Mouse (Mus musculus) intestine, embryonic 16.5 days (tissue): ENCODE measurements at regions not wholly inside any gene's neighbourhood (a gene's known extent, or its start where the extent isn't known, plus 50 kb on each side); places are given as distances from the start of the nearest gene placed in this dataset.

Source experiments
- ATAC-seq: fragments of 200-750 bp; cut with Nextera tagmentation; 2 replicates; pipeline ENCODE4 v1.8.0; 2017; ENCODE audit warnings: moderate TSS enrichment, moderate library complexity
- H3K27ac ChIP-seq: fragments of 300-500 bp; sonication (generic); 2 replicates; pipeline ENCODE4 v1.5.1; 2014; ENCODE audit warnings: mild to moderate bottlenecking, low read length
- H3K27me3 ChIP-seq: fragments of 300-500 bp; sonication (generic); replicated peaks from 2 replicates; pipeline ENCODE4 v1.6.1; 2014; ENCODE audit warnings: low read length, control low read depth, mixed read lengths; ENCODE audit not compliant: control insufficient read depth, insufficient read depth
- H3K36me3 ChIP-seq: fragments of 300-500 bp; sonication (generic); 2 replicates; pipeline ENCODE4 v1.6.1; 2014; ENCODE audit warnings: low read length, control low read depth; ENCODE audit not compliant: control insufficient read depth, insufficient read depth
- H3K4me1 ChIP-seq: fragments of 300-500 bp; sonication (generic); 2 replicates; pipeline ENCODE4 v1.6.1; 2014; ENCODE audit warnings: low read length, control low read depth, mixed read lengths; ENCODE audit not compliant: control insufficient read depth, insufficient read depth
- H3K4me2 ChIP-seq: fragments of 300-500 bp; sonication (generic); 2 replicates; pipeline ENCODE4 v1.6.1; 2014; ENCODE audit warnings: low read depth, low read length, control low read depth
- H3K4me3 ChIP-seq: fragments of 300-500 bp; sonication (generic); 2 replicates; pipeline ENCODE4 v1.5.1; 2014; ENCODE audit warnings: mild to moderate bottlenecking, low read length
- H3K9ac ChIP-seq: fragments of 300-500 bp; sonication (generic); 2 replicates; pipeline ENCODE4 v1.6.1; 2014; ENCODE audit warnings: low read depth, low read length
- H3K9me3 ChIP-seq: fragments of 300-500 bp; sonication (generic); 2 replicates; pipeline ENCODE4 v1.6.1; 2016; ENCODE audit warnings: low read length, control low read depth; ENCODE audit not compliant: control insufficient read depth
- WGBS: fragments of 180-500 bp; shearing (Covaris S2); extraction: QIAGEN DNeasy Blood & Tissue Kit; methylation state at CpG from one replicate; pipeline ENCODE4 v1.1.7; 2014; 5-methylcytosine and 5-hydroxymethylcytosine counted together

DNA sequence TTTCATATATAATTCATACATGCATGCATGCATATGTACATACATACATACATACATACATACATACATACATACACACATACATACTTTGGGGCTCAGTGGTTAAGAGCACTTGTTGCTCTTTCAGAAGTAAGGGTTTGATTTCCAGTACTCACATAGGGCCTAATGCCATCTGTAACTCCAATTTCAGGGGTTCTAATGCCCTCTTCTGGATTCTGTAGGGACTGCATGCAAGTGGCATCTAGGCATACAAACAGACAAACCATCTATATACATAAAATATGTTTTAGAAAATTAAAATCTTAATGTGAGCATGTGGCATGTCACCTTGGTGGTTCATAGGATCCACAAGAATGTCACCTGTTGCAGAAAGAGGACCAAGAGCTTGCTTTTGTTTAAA, 426.7 kb upstream of the Mki67 start:
- Histone ChIP-seq H3K4me3 (no peak overlapping the region), H3K27me3 (no peaks in the 10 kb centered on the region), H3K27ac (no peak overlapping the region), H3K36me3 (no peaks in the 10 kb centered on the region), H3K9ac (no peak overlapping the region), H3K4me2 (no peak overlapping the region), H3K9me3 (no peaks in the 10 kb centered on the region), H3K4me1 (no peaks in the 10 kb centered on the region)
- no peak for ATAC-seq

DNA sequence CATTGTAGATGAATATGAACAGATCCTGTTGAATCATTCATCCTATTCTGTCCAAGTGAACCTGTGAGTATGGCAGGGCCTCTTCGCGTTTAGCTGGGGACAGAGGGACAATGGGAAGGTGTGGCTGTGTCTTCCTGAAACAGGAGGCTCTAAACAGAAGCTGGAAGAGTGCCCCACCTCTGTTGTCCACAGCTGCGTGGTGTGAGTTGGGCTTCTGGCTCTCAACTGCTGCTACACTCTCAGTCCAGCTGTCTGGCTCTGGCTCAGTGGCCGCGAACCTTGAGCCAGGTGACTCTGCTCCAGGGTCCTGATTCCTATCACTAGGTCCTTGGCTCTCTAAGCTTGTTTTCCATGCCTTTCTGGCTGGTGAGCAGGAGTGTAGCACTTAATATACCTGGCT, 434.0 kb upstream of the Mki67 start:
- Histone ChIP-seq H3K9ac (no peak overlapping the region), H3K27me3 (no peaks in the 10 kb centered on the region), H3K4me3 (no peak overlapping the region), H3K4me1 (no peaks in the 10 kb centered on the region), H3K4me2 (no peak overlapping the region), H3K36me3 (no peaks in the 10 kb centered on the region), H3K9me3 (no peaks in the 10 kb centered on the region), H3K27ac (no peak overlapping the region)
- WGBS, result 68% methylated on average over 5 of the region's 5 CpGs
- ATAC-seq, result no peak

DNA sequence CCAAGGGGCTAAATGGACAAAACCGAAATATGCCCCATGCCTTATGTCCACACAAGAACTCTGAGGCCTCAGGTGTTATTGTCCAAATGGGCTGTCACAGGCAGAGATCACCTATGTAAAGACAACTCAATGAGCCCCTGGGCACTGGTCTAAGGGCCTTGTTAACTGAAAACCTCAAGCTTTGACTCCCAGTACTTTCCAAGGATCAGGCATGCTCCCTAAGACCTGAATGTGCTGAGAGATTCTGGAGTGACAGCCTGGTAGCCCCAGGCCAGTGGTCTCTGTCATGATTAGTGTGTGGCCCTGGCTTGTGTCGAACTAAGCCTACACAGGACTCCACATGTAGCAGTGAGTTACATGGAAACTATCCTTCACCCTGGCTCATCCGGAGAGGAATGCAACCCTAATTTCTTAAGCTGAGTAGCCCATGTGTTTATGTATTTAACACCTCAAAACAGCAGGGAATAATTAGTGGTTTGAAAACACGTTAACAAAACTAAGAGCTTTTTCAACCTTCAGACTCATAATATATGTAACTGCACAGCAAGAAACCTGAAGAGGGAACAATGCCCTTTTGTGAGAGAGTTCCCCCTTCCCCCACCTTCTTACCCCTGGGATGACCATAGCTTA, 435.3 kb upstream of the Mki67 start:
- Histone ChIP-seq H3K4me1 (no peaks in the 10 kb centered on the region), H3K9me3 (no peaks in the 10 kb centered on the region), H3K36me3 (no peaks in the 10 kb centered on the region), H3K27ac (no peak overlapping the region), H3K4me3 (no peak overlapping the region), H3K9ac (no peak overlapping the region), H3K4me2 (no peak overlapping the region), H3K27me3 (no peaks in the 10 kb centered on the region)
- WGBS, result 71% methylated on average over 4 of the region's 4 CpGs
- ATAC-seq, result no peak

DNA sequence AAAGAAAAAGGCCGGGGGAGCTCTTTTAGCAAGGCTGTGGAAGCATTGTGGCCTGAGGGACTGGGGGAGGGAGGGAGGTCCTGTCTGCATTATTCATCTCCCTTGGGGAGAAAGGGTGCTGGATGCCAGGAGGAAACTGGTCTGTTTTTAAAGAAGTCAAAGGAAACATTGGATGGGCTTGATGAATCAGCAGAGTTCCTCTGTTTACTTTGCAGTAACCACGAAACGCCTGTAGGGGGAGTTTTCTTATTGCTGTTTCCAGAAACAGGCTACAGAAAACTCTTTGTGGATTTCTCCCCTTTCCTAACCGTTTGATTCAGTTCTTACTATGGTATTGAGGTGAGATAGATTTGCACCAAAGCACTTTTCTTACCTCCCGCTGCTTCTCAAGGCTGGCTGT, 436.3 kb upstream of the Mki67 start:
- 39% methylated on average over 5 of the region's 5 CpGs for WGBS
- ATAC-seq, result no peak
- H3K27me3 ChIP-seq, result no peaks in the 10 kb centered on the region
- no peaks in the 10 kb centered on the region for H3K4me1 ChIP-seq
- H3K9ac ChIP-seq, result no peak overlapping the region
- H3K4me3 ChIP-seq, result no peak overlapping the region
- no peaks in the 10 kb centered on the region for H3K9me3 ChIP-seq
- no peaks in the 10 kb centered on the region for H3K36me3 ChIP-seq
- no peak overlapping the region for H3K27ac ChIP-seq
- no peak overlapping the region for H3K4me2 ChIP-seq

DNA sequence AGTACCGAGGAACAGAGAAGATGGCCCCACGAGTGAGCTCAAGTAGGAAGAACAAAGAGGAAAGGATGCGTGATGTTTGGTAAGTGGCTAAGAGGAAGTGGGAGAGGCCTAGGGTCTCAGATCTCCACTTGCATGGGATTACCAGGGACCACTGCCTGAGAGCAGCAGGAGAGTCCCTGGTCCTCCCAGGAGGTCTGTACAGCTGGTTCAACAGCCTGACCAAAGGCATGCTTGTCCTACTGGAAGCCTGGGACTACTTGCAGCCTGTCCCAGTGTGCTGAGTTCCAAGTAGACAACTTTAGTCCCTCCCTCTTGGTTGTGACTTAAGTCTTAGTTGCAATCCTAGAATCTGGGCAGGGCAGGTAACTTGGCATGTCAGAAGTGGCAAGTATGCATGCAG, 437.5 kb upstream of the Mki67 start:
- 74% methylated on average over 3 of the region's 3 CpGs for WGBS
- H3K36me3 ChIP-seq, result no peaks in the 10 kb centered on the region
- H3K27me3 ChIP-seq, result no peaks in the 10 kb centered on the region
- ATAC-seq, result no peak
- H3K4me3 ChIP-seq, result no peak overlapping the region
- H3K9ac ChIP-seq, result no peak overlapping the region
- no peaks in the 10 kb centered on the region for H3K4me1 ChIP-seq
- H3K4me2 ChIP-seq, result no peak overlapping the region
- no peak overlapping the region for H3K27ac ChIP-seq
- H3K9me3 ChIP-seq, result no peaks in the 10 kb centered on the region

DNA sequence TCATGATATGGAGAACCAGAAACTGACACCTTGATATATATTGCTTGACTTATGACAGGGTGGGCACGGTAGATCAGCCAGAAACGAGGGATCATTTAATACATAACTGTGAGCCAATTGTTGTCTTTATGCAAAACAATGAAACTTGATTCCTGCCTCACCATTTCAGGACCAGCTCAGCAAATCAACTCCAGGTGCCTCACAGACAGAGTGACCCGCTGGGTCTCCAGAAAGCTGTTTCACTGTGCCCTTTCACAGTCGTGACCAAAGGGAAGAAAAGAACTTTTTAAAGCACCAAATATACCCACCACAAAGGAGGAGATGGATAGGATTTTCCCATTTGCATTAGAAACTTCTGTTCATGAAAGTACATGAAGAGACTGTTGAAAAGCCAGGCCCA, 443.0 kb upstream of the Mki67 start:
- Histone ChIP-seq H3K36me3 (no peaks in the 10 kb centered on the region), H3K27me3 (no peaks in the 10 kb centered on the region), H3K4me1 (no peaks in the 10 kb centered on the region), H3K9ac (no peak overlapping the region), H3K4me2 (no peak overlapping the region), H3K9me3 (no peaks in the 10 kb centered on the region), H3K4me3 (no peak overlapping the region), H3K27ac (no peak overlapping the region)
- 31% methylated on average over 4 of the region's 4 CpGs for WGBS
- ATAC-seq, result no peak

DNA sequence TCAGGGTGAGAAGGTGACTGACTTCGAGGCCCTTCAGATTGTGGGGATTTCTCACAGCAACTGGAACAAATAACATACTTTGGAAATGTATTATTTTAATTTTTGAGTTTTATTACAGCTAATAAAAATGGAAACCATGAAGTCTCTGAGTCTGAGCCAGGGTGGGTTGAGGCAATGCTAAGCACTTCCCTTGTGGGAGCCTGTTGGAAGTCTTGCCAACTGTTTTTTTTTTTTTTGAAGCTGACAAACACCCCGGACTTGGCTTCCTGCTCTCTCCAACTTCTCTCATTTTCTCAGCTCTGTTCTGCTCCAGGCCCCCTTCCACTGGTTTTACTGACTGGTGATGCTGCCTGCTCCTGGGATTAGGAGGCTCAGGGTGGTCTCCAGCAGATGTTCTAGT, 445.4 kb upstream of the Mki67 start:
- Histone ChIP-seq H3K36me3 (no peaks in the 10 kb centered on the region), H3K27ac (no peak overlapping the region), H3K27me3 (no peaks in the 10 kb centered on the region), H3K4me2 (no peak overlapping the region), H3K9me3 (no peaks in the 10 kb centered on the region), H3K4me1 (no peaks in the 10 kb centered on the region), H3K9ac (no peak overlapping the region), H3K4me3 (no peak overlapping the region)
- 75% methylated on average over 2 of the region's 2 CpGs for WGBS
- no peak for ATAC-seq

DNA sequence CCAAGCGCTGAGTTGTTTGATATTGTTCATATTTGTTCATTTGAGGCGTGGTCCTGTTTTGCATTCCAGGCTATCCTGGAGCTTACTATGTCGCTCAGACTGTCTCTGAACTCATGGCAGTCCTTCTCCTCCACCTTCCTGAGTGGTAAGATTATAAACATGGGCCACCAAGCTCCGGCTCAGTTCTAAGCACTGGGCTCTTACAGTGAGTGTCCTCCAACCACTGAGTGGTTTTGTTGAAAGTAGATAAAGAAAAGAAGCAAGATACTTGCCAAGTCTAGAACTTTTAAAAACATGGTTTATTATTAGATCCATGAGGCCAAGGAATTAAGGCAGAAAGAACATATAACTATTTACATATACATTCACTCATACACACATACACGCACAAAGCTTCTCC, 448.7 kb upstream of the Mki67 start:
- 69% methylated on average over 5 of the region's 5 CpGs for WGBS
- H3K27ac ChIP-seq, result no peak overlapping the region
- no peak for ATAC-seq
- H3K4me1 ChIP-seq, result no peaks in the 10 kb centered on the region
- H3K27me3 ChIP-seq, result no peaks in the 10 kb centered on the region
- H3K36me3 ChIP-seq, result no peaks in the 10 kb centered on the region
- no peak overlapping the region for H3K4me3 ChIP-seq
- H3K9me3 ChIP-seq, result no peaks in the 10 kb centered on the region
- H3K9ac ChIP-seq, result no peak overlapping the region
- no peak overlapping the region for H3K4me2 ChIP-seq

DNA sequence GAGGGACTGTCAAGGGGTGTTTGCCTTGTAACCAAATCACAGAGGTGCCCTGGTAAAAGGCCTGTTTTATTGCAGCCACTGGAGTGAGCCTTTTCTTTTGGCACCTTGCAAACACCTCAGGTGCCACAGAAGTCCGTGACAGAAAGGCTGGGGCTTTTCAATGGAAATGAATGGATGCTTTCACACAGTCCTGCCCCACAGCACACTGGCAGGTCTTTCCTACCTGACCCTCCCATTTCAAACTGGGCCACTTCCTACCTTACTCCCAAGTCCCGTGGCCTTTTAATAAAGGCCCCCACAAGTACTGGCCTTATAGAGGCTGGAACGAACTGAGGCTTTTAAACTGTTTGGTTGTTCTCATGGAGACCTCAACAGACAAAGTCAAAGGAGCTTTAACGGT, 453.1 kb upstream of the Mki67 start:
- no peaks in the 10 kb centered on the region for H3K36me3 ChIP-seq
- no peak overlapping the region for H3K4me2 ChIP-seq
- H3K4me3 ChIP-seq, result no peak overlapping the region
- 75% methylated on average over 3 of the region's 4 CpGs for WGBS
- H3K27me3 ChIP-seq, result no peaks in the 10 kb centered on the region
- H3K9me3 ChIP-seq, result no peaks in the 10 kb centered on the region
- H3K9ac ChIP-seq, result no peak overlapping the region
- no peak for ATAC-seq
- no peaks in the 10 kb centered on the region for H3K4me1 ChIP-seq
- H3K27ac ChIP-seq, result no peak overlapping the region

DNA sequence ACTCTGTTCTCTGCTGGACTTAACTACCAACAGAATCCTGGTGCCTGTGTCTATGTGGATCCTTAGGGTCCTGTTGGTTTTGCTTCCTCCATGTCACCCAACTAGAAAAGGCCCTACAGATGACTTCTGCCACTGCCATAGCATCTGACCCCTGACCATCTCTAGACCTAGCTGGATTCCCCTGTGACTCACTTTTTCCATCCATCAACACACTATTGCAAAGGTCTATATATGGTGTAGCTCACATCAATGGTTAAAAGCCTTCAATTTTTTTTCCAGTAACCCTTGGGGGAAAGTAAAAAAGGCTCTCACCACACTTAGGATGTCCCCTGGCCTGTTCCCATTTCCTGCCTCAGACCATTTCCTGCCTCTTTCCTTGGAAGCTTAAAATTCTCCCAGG, 460.2 kb upstream of the Mki67 start:
- ATAC-seq, result no peak

More for the DNA sequence above, 460.2 kb upstream of the Mki67 start:
- H3K4me3 ChIP-seq, result no peak overlapping the region
- H3K27me3 ChIP-seq, result no peaks in the 10 kb centered on the region
- no peak overlapping the region for H3K9ac ChIP-seq
- peaks cover 3% of the 10 kb centered on the region; the same call in 1 of the 2 replicates for H3K4me1 ChIP-seq
- H3K9me3 ChIP-seq, result 0 out of 2 replicates have a peak, but pooled peaks cover 3% of the 10 kb centered on the region
- no peak overlapping the region for H3K4me2 ChIP-seq
- no peak overlapping the region for H3K27ac ChIP-seq
- H3K36me3 ChIP-seq, result no peaks in the 10 kb centered on the region
